Mouse (Mus musculus) embryonic fibroblast, embryonic 13.5 days (primary cell): ENCODE data around the gene Otulinl. TPM values are rescaled to one million over a fixed set of nuclear protein-coding genes. Genes with fewer than 3 reads are reported as not detected.
"Not testable (repeated sequence)": the region's sequence is repeated elsewhere in the genome, so short reads cannot be mapped to it uniquely, and the experiment has no call there.

ENCODE experiments used
- H3K27ac ChIP-seq: 2 replicates; pipeline ENCODE4 v1.5.1; 2012; ENCODE audit warnings: low read length, control low read depth, inconsistent platforms; ENCODE audit not compliant: insufficient read depth
- H3K4me1 ChIP-seq: 2 replicates; pipeline ENCODE4 v1.6.1; 2011; ENCODE audit warnings: low read length; ENCODE audit not compliant: control insufficient read depth, insufficient read depth
- H3K4me3 ChIP-seq: 2 replicates; pipeline ENCODE4 v1.5.1; 2011; ENCODE audit warnings: mild to moderate bottlenecking, control low read depth, low read length; ENCODE audit not compliant: insufficient read depth
- CTCF ChIP-seq: IDR thresholded peaks from 2 replicates; pipeline ENCODE4 v1.5.1; 2011; ENCODE audit warnings: mild to moderate bottlenecking, control low read depth, low read length, moderate library complexity, borderline replicate concordance; ENCODE audit not compliant: insufficient read depth
- POLR2A ChIP-seq: IDR thresholded peaks from 2 replicates; pipeline ENCODE4 v1.6.1; 2011; ENCODE audit warnings: low read depth, mild to moderate bottlenecking, control low read depth, low read length, moderate library complexity
- polyA plus RNA-seq: library from polyadenylated mRNA; stranded (reverse); fragments of >200 nt; gene quantifications from 2 replicates; pipeline ENCODE4 v1.2.4, GENCODE M21; 2011; ENCODE audit warnings: low read depth; ENCODE audit not compliant: missing spikeins, insufficient read length

The Otulinl gene
- 5.9 and 15.6 TPM in 2 replicates for polyA plus RNA-seq

GRCm38 (mm10) chr15:27681419-27682187, at the start of gene Otulinl:
Gene Otulinl, minus strand, starts transcription at chr15:27681579.
- TF ChIP-seq CTCF, result no peak
- TF ChIP-seq POLR2A, result peak; percentile 89
- Histone ChIP-seq H3K4me3 (peak within 1 kb of the TSS; percentile 54), H3K4me1 (no peaks in the 10 kb centered on the region; the same call in 1 of the 2 replicates), H3K27ac (peak within 1 kb of the TSS; percentile 9; the same call in 1 of the 2 replicates)

- Histone ChIP-seq H3K27ac (no peak overlapping the region), H3K4me3 (no peak overlapping the region), H3K4me1 (no peaks in the 10 kb centered on the region)
- TF ChIP-seq CTCF (no peak), POLR2A (no peak)
Measured at GRCm38 (mm10) chr15:27726228-27726627, 44.8 kb upstream of the Otulinl start.

- Histone ChIP-seq H3K4me3 (no peak overlapping the region), H3K27ac (no peak overlapping the region), H3K4me1 (no peaks in the 10 kb centered on the region)
- TF ChIP-seq POLR2A (no peak), CTCF (no peak)
Measured at GRCm38 (mm10) chr15:27724796-27725680, 43.7 kb upstream of the Otulinl start.

- no peaks in the 10 kb centered on the region for H3K4me1 ChIP-seq
- H3K4me3 ChIP-seq, result no peak overlapping the region
- TF ChIP-seq CTCF (no peak), POLR2A (no peak)
- no peak overlapping the region for H3K27ac ChIP-seq
Measured at GRCm38 (mm10) chr15:27724298-27724697, 42.9 kb upstream of the Otulinl start.

GRCm38 (mm10) chr15:27723746-27724145, 42.4 kb upstream of the Otulinl start:
- H3K4me1 ChIP-seq, result no peaks in the 10 kb centered on the region
- H3K27ac ChIP-seq, result no peak overlapping the region
- H3K4me3 ChIP-seq, result no peak overlapping the region
- TF ChIP-seq CTCF (no peak), POLR2A (no peak)

- H3K4me1 ChIP-seq, H3K27ac ChIP-seq, H3K4me3 ChIP-seq: not testable (repeated sequence)
Measured at GRCm38 (mm10) chr15:27720297-27720696, 38.9 kb upstream of the Otulinl start.

GRCm38 (mm10) chr15:27718668-27719067, 37.3 kb upstream of the Otulinl start:
- no peak overlapping the region for H3K27ac ChIP-seq
- no peak for TF ChIP-seq CTCF
- TF ChIP-seq POLR2A, result no peak
- no peak overlapping the region for H3K4me3 ChIP-seq
- no peaks in the 10 kb centered on the region for H3K4me1 ChIP-seq

- Histone ChIP-seq H3K4me1 (no peaks in the 10 kb centered on the region), H3K4me3 (no peak overlapping the region), H3K27ac (no peak overlapping the region)
- TF ChIP-seq POLR2A (no peak), CTCF (no peak)
Measured at GRCm38 (mm10) chr15:27715331-27715730, 34.0 kb upstream of the Otulinl start.

GRCm38 (mm10) chr15:27710698-27711097, 29.3 kb upstream of the Otulinl start:
- H3K4me3 ChIP-seq, result no peak overlapping the region
- no peaks in the 10 kb centered on the region for H3K4me1 ChIP-seq
- TF ChIP-seq POLR2A, result no peak
- TF ChIP-seq CTCF, result no peak
- H3K27ac ChIP-seq, result no peak overlapping the region
